Mouse (Mus musculus) CH12.LX (cell line): ENCODE measurements around the gene Akap2. TPM values are rescaled to one million over a fixed set of nuclear protein-coding genes. Genes with fewer than 3 reads are reported as not detected.

ENCODE experiments used
- DNase-seq: peaks from one replicate; pipeline ENCODE4 v3.0.0-alpha.2; 2013; ENCODE audit errors: extremely low read depth
- H3K27ac ChIP-seq: 2 replicates; pipeline ENCODE4 v1.5.1; 2012; ENCODE audit warnings: low read depth, mild to moderate bottlenecking, control low read depth, moderate library complexity; ENCODE audit not compliant: insufficient read depth
- H3K27me3 ChIP-seq: replicated peaks from 2 replicates; pipeline ENCODE3; 2012; ENCODE audit warnings: inconsistent platforms
- H3K36me3 ChIP-seq, 2 experiments: replicated peaks in 1 of 2; 2 replicates each; pipeline versions ENCODE3 to v1.6.1; 2012; ENCODE audit warnings: inconsistent platforms in 1 of 2, low read length in 1 of 2, mild to moderate bottlenecking in 1 of 2, mixed read lengths in 1 of 2, moderate library complexity in 1 of 2; ENCODE audit not compliant: control insufficient read depth in 1 of 2, insufficient read depth in 1 of 2
- H3K4me1 ChIP-seq, 2 experiments: 2 replicates each; pipeline ENCODE4 v1.6.1; 2012; ENCODE audit warnings: inconsistent platforms in 1 of 2, moderate library complexity in 1 of 2; ENCODE audit not compliant: insufficient read depth in 2 of 2, control insufficient read depth in 1 of 2
- H3K4me2 ChIP-seq: 2 replicates; pipeline ENCODE4 v1.6.1; 2012; ENCODE audit warnings: low read depth, mild to moderate bottlenecking, control low read depth; ENCODE audit not compliant: poor library complexity, insufficient read depth, severe bottlenecking
- H3K4me3 ChIP-seq, 3 experiments: fragments of 150-350 bp in 1 of 3; sonication (generic) in 1 of 3; replicated peaks in 1 of 3; 2 replicates each; pipeline versions ENCODE3 to v1.5.1; 2011 to 2012; ENCODE audit warnings: low read depth in 2 of 3, low read length in 2 of 3, mild to moderate bottlenecking in 2 of 3, moderate library complexity in 2 of 3, control low read depth in 1 of 3, improper control_type of control experiment in 1 of 3, inconsistent platforms in 1 of 3, mixed read lengths in 1 of 3; ENCODE audit not compliant: poor library complexity in 1 of 3
- H3K79me2 ChIP-seq: replicated peaks from 2 replicates; pipeline ENCODE4 v1.6.1; 2012; ENCODE audit warnings: mild to moderate bottlenecking, moderate library complexity; ENCODE audit not compliant: control insufficient read depth, poor library complexity, insufficient read depth, severe bottlenecking; ENCODE audit errors: extremely low read depth
- H3K9ac ChIP-seq: 2 replicates; pipeline ENCODE4 v1.6.1; 2012; ENCODE audit warnings: low read depth, mild to moderate bottlenecking, control low read depth, moderate library complexity; ENCODE audit not compliant: insufficient read depth
- H3K9me3 ChIP-seq: replicated peaks from 2 replicates; pipeline ENCODE3; 2012; ENCODE audit warnings: low read length, inconsistent platforms, mixed read lengths
- CHD1 ChIP-seq: IDR thresholded peaks from 2 replicates; pipeline ENCODE4 v1.6.1; 2012; ENCODE audit warnings: low read depth, low read length, improper control_type of control experiment, inconsistent platforms
- CHD2 ChIP-seq: IDR thresholded peaks from 2 replicates; pipeline ENCODE4 v1.6.1; 2011; ENCODE audit warnings: low read length, improper control_type of control experiment
- E2F4 ChIP-seq: IDR thresholded peaks from 2 replicates; pipeline ENCODE4 v1.6.1; 2011; ENCODE audit warnings: low read depth, low read length, improper control_type of control experiment; ENCODE audit not compliant: insufficient replicate concordance
- EP300 ChIP-seq: IDR thresholded peaks from 2 replicates; pipeline ENCODE4 v1.6.1; 2011; ENCODE audit warnings: low read length, improper control_type of control experiment
- GABPA ChIP-seq: IDR thresholded peaks from 2 replicates; pipeline ENCODE4 v1.6.1; 2012; ENCODE audit warnings: low read depth, low read length, improper control_type of control experiment, inconsistent platforms; ENCODE audit not compliant: insufficient replicate concordance
- JUN ChIP-seq: IDR thresholded peaks from 2 replicates; pipeline ENCODE4 v1.6.1; 2011; ENCODE audit warnings: low read depth, mild to moderate bottlenecking, low read length, improper control_type of control experiment, moderate library complexity; ENCODE audit not compliant: insufficient read depth
- JUND ChIP-seq: conservative IDR thresholded peaks from 2 replicates; pipeline ENCODE4 v1.6.1; 2011; ENCODE audit warnings: low read depth, low read length, improper control_type of control experiment
- KAT2A ChIP-seq: IDR thresholded peaks from 2 replicates; pipeline ENCODE4 v1.6.1; 2012; ENCODE audit warnings: low read length, improper control_type of control experiment, inconsistent platforms; ENCODE audit not compliant: insufficient replicate concordance
- MAFK ChIP-seq: IDR thresholded peaks from 2 replicates; pipeline ENCODE4 v1.6.1; 2011; ENCODE audit warnings: low read length, improper control_type of control experiment; ENCODE audit not compliant: insufficient replicate concordance
- MEF2A ChIP-seq: IDR thresholded peaks from 2 replicates; pipeline ENCODE4 v1.6.1; 2014; ENCODE audit warnings: low read depth, mild to moderate bottlenecking, inconsistent platforms, low read length, improper control_type of control experiment, borderline replicate concordance
- MYC ChIP-seq: IDR thresholded peaks from 2 replicates; pipeline ENCODE4 v1.6.1; 2011; ENCODE audit warnings: low read depth, mild to moderate bottlenecking, improper control_type of control experiment, low read length
- NELFE ChIP-seq: IDR thresholded peaks from 2 replicates; pipeline ENCODE4 v1.6.1; 2011; ENCODE audit warnings: low read depth, low read length, improper control_type of control experiment
- POLR2A ChIP-seq: IDR thresholded peaks from 2 replicates; pipeline ENCODE4 v1.6.1; 2011; ENCODE audit warnings: low read depth, mild to moderate bottlenecking, improper control_type of control experiment, low read length
- POLR2AphosphoS2 ChIP-seq: IDR thresholded peaks from 2 replicates; pipeline ENCODE4 v1.6.1; 2011; ENCODE audit warnings: low read depth, low read length, improper control_type of control experiment
- RCOR1 ChIP-seq: conservative IDR thresholded peaks from 2 replicates; pipeline ENCODE4 v1.6.1; 2012; ENCODE audit warnings: low read depth, mild to moderate bottlenecking, inconsistent platforms, low read length, improper control_type of control experiment
- SMC3 ChIP-seq: IDR thresholded peaks from 2 replicates; pipeline ENCODE4 v1.6.1; 2011; ENCODE audit warnings: low read depth, low read length, improper control_type of control experiment
- TBP ChIP-seq: conservative IDR thresholded peaks from 2 replicates; pipeline ENCODE4 v1.6.1; 2011; ENCODE audit warnings: low read depth, low read length, improper control_type of control experiment
- UBTF ChIP-seq: IDR thresholded peaks from 2 replicates; pipeline ENCODE4 v1.6.1; 2012; ENCODE audit warnings: low read depth, mild to moderate bottlenecking, inconsistent platforms, low read length, improper control_type of control experiment, moderate library complexity
- USF1 ChIP-seq: IDR thresholded peaks from 2 replicates; pipeline ENCODE4 v1.6.1; 2014; ENCODE audit warnings: low read depth, mild to moderate bottlenecking, inconsistent platforms, low read length, improper control_type of control experiment
- USF2 ChIP-seq: conservative IDR thresholded peaks from 2 replicates; pipeline ENCODE4 v1.6.1; 2011; ENCODE audit warnings: low read depth, low read length, improper control_type of control experiment
- ZC3H11A ChIP-seq: IDR thresholded peaks from 2 replicates; pipeline ENCODE4 v1.6.1; 2012; ENCODE audit warnings: low read depth, mild to moderate bottlenecking, inconsistent platforms, low read length, improper control_type of control experiment
- dilution Hi-C: fragments of 300-500 bp; cut with MboI; formaldehyde crosslinking; loops from 2 replicates; pipeline ENCODE4 v1.14.3; 2020; ENCODE audit warnings: low sequenced_read_pairs; ENCODE audit not compliant: extremely low pct_unique_long_range_greater_than_20kb, extremely low pct_ligation_motif_present
- in situ Hi-C: fragments of 300-500 bp; cut with MboI; formaldehyde crosslinking; loops from 3 replicates; pipeline ENCODE4 v1.14.3; 2019; ENCODE audit warnings: low sequenced_read_pairs, low pct_ligation_motif_present, low pct_unique_long_range_greater_than_20kb, mixed read lengths
- polyA plus RNA-seq: library from polyadenylated mRNA; unstranded; fragments of >175 nt; gene quantifications from 2 replicates; pipeline ENCODE4 v1.2.1, GENCODE M21; 2012; ENCODE audit warnings: low read depth; ENCODE audit not compliant: insufficient read length
- total RNA-seq, 2 experiments: library from RNA; depleted of rRNA; stranded (reverse); fragments of 300-350 nt in 1 of 2; fragments of >200 nt in 1 of 2; gene quantifications; 2 replicates each; pipeline ENCODE4 v1.2.3; 2012 to 2014

Akap2 gene
- total and polyA plus RNA-seq, 3 experiments = 0.25 TPM; not detected in 2

GRCm38 (mm10) chr4:57883520-57884421 lies 166.3 kb downstream of the Akap2 start:
- no peaks in the 10 kb centered on the region for H3K36me3 ChIP-seq
- no peak for TF ChIP-seq EP300
- no peak for TF ChIP-seq USF1
- no peak for TF ChIP-seq MAFK
- no peak for TF ChIP-seq POLR2A
- no peak for TF ChIP-seq JUND
- no peak for TF ChIP-seq GABPA
- no peak for TF ChIP-seq UBTF
- no peak for TF ChIP-seq USF2
- TF ChIP-seq, all 38 proteins: peak for 0
- Histone ChIP-seq H3K4me1 (peaks cover 6 to 18% of the 10 kb centered on the region in 2 experiments; a peak in 2 of 4 replicates), H3K9me3 (no peaks in the 10 kb centered on the region), H3K27me3 (no peaks in the 10 kb centered on the region), H3K79me2 (no peaks in the 10 kb centered on the region), H3K4me2 (no peak overlapping the region), H3K4me3 (no peak overlapping the region), H3K27ac (no peak overlapping the region), H3K9ac (no peak overlapping the region)
- no peak for DNase-seq
- dilution Hi-C loops (no loop called here), in situ Hi-C loops (loop anchor here (5.0 kb wide), 1 partner anchor 211 kb away; no protein-coding TSS in a partner anchor)

- DNase-seq = no peak
- TF ChIP-seq ZC3H11A (no peak), SMC3 (no peak), E2F4 (no peak), JUND (no peak), UBTF (no peak), JUN (no peak), TBP (no peak), RCOR1 (no peak), MEF2A (no peak), POLR2AphosphoS2 (no peak), CHD2 (no peak), MYC (no peak), CHD1 (no peak), NELFE (no peak), KAT2A (no peak), USF1 (no peak)
- in situ Hi-C loops = loop anchor here (5.0 kb wide), 1 partner anchor 212 kb away; no protein-coding TSS in a partner anchor
- Histone ChIP-seq H3K27ac (no peak overlapping the region), H3K9ac (no peak overlapping the region), H3K4me3 (no peak overlapping the region), H3K4me2 (no peak overlapping the region), H3K4me1 (peaks cover 6 to 18% of the 10 kb centered on the region in 2 experiments; a peak in 2 of 4 replicates), H3K79me2 (no peaks in the 10 kb centered on the region), H3K9me3 (no peaks in the 10 kb centered on the region), H3K36me3 (no peaks in the 10 kb centered on the region), H3K27me3 (no peaks in the 10 kb centered on the region)
- dilution Hi-C loops = no loop called here
Measured at GRCm38 (mm10) chr4:57884511-57884910, 167.1 kb downstream of the Akap2 start.
